Mouse (Mus musculus): Measurements from ENCODE around the gene Slc38a10.

DNA sequence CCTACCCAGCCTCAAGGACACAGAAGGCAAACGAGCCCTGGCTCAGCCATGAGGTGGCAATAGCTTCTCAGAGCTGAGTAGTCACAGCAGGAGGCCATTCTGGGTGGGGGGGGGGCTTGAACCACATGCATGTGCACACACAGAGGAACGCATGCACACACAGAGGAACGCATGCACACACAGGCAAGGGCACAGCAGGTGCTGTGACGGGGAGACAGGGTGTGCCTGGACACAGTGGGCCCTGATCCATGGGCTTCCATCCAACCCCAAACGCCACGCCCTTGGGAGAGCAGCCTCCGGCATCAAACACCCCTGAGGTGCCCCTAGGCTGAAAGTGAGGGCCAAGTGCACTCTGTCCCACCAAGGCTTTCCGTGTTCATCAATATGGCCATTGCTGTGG lies 15.0 kb downstream of the Slc38a10 start:
- TF ChIP-seq FLI1 (IDR thresholded peaks at IDR 0.05; ENCODE audit: low read length) (no peak), GATA1 (IDR thresholded peaks at IDR 0.05; ENCODE audit: borderline replicate concordance, low read length) (no peak)

Measured in megakaryocyte, embryonic 14.5 days (primary cell).